Mouse (Mus musculus) forebrain, embryonic 12.5 days (tissue): ENCODE measurements around the gene Itgb3. TPM values are rescaled to one million over a fixed set of nuclear protein-coding genes. Genes with fewer than 3 reads are reported as not detected.

Experiments
- ATAC-seq: fragments of 200-750 bp; cut with Nextera tagmentation; 2 replicates; pipeline ENCODE4 v1.8.0; 2017; ENCODE audit warnings: moderate TSS enrichment; ENCODE audit not compliant: low FRiP score
- H3K27ac ChIP-seq: fragments of 300-500 bp; sonication (generic); 2 replicates; pipeline ENCODE4 v1.5.1; 2016; ENCODE audit warnings: mild to moderate bottlenecking
- H3K27me3 ChIP-seq: fragments of 300-500 bp; sonication (generic); 2 replicates; pipeline ENCODE4 v1.6.1; 2016; ENCODE audit warnings: mild to moderate bottlenecking
- H3K36me3 ChIP-seq: fragments of 300-500 bp; sonication (generic); replicated peaks from 2 replicates; pipeline ENCODE4 v1.6.1; 2016; ENCODE audit warnings: mild to moderate bottlenecking
- H3K4me1 ChIP-seq: fragments of 300-500 bp; sonication (generic); 2 replicates; pipeline ENCODE4 v1.6.1; 2016
- H3K4me2 ChIP-seq: fragments of 300-500 bp; sonication (generic); 2 replicates; pipeline ENCODE4 v1.6.1; 2016; ENCODE audit warnings: mild to moderate bottlenecking, moderate library complexity
- H3K4me3 ChIP-seq: fragments of 300-500 bp; sonication (generic); replicated peaks from 2 replicates; pipeline ENCODE4 v1.5.1; 2016; ENCODE audit warnings: mild to moderate bottlenecking
- H3K9ac ChIP-seq: fragments of 300-500 bp; sonication (generic); 2 replicates; pipeline ENCODE4 v1.6.1; 2016; ENCODE audit warnings: mild to moderate bottlenecking
- H3K9me3 ChIP-seq: fragments of 300-500 bp; sonication (generic); 2 replicates; pipeline ENCODE4 v1.6.1; 2016
- WGBS: fragments of 180-500 bp; shearing (Covaris S2); methylation state at CpG from one replicate; pipeline ENCODE4 v1.1.7; 2016; 5-methylcytosine and 5-hydroxymethylcytosine counted together
- polyA plus RNA-seq: library from polyadenylated mRNA; unstranded; fragments of >200 nt; fragmentation: Nextera tagmentation; extraction: Ambion mirVana; gene quantifications from 2 replicates; pipeline ENCODE4 v1.2.1, GENCODE M21; 2016

The Itgb3 gene
- polyA plus RNA-seq, 1 experiment from 2014 or later = 1.6 TPM

- WGBS = 48% methylated on average over 4 of the region's 4 CpGs
- no peak overlapping the region for H3K4me2 ChIP-seq
- H3K27me3 ChIP-seq = peaks cover 48% of the 10 kb centered on the region
- H3K27ac ChIP-seq = no peak overlapping the region
- no peak overlapping the region for H3K9ac ChIP-seq
- peaks cover 5% of the 10 kb centered on the region; the same call in 1 of the 2 replicates for H3K4me1 ChIP-seq
- ATAC-seq = no peak
- H3K4me3 ChIP-seq = no peak overlapping the region
- H3K9me3 ChIP-seq = no peaks in the 10 kb centered on the region
- H3K36me3 ChIP-seq = no peaks in the 10 kb centered on the region
Measured at GRCm38 (mm10) chr11:104611579-104612151, 3.9 kb downstream of the Itgb3 start.

GRCm38 (mm10) chr11:104613551-104613950 is 5.8 kb downstream of the Itgb3 start:
- ATAC-seq = no peak
- no peak overlapping the region for H3K4me3 ChIP-seq
- WGBS = 82% methylated on average over 10 of the region's 10 CpGs

GRCm38 (mm10) chr11:104614130-104614529 is 6.3 kb downstream of the Itgb3 start:
- H3K9ac ChIP-seq = no peak overlapping the region

More at GRCm38 (mm10) chr11:104613551-104613950, 5.8 kb downstream of the Itgb3 start:
- Histone ChIP-seq H3K9me3 (no peaks in the 10 kb centered on the region), H3K9ac (no peak overlapping the region), H3K36me3 (no peaks in the 10 kb centered on the region), H3K4me2 (no peak overlapping the region), H3K27ac (no peak overlapping the region), H3K4me1 (0 out of 2 replicates have a peak, but pooled peaks cover under 1% of the 10 kb centered on the region), H3K27me3 (peaks cover 31% of the 10 kb centered on the region)

GRCm38 (mm10) chr11:104616182-104616581 is 8.4 kb downstream of the Itgb3 start:
- H3K9ac ChIP-seq = no peak overlapping the region
- peaks cover 7% of the 10 kb centered on the region; the same call in 1 of the 2 replicates for H3K27me3 ChIP-seq
- peaks cover 13% of the 10 kb centered on the region for H3K4me1 ChIP-seq
- H3K4me3 ChIP-seq = no peak overlapping the region
- ATAC-seq = no peak
- 87% methylated on average over 5 of the region's 5 CpGs for WGBS
- H3K27ac ChIP-seq = no peak overlapping the region
- no peak overlapping the region for H3K4me2 ChIP-seq
- no peaks in the 10 kb centered on the region for H3K9me3 ChIP-seq
- H3K36me3 ChIP-seq = no peaks in the 10 kb centered on the region

More at GRCm38 (mm10) chr11:104614130-104614529, 6.3 kb downstream of the Itgb3 start:
- no peak overlapping the region for H3K4me3 ChIP-seq
- H3K36me3 ChIP-seq = no peaks in the 10 kb centered on the region
- no peak for ATAC-seq
- WGBS = 88% methylated on average over 2 of the region's 2 CpGs
- no peak overlapping the region for H3K27ac ChIP-seq
- H3K27me3 ChIP-seq = peaks cover 26% of the 10 kb centered on the region
- no peaks in the 10 kb centered on the region for H3K9me3 ChIP-seq
- no peak overlapping the region for H3K4me2 ChIP-seq
- H3K4me1 ChIP-seq = peaks cover 4% of the 10 kb centered on the region

GRCm38 (mm10) chr11:104618638-104619076 is 10.9 kb downstream of the Itgb3 start:
- WGBS = 74% methylated on average over 6 of the region's 6 CpGs
- H3K27ac ChIP-seq = no peak overlapping the region
- no peak for ATAC-seq

GRCm38 (mm10) chr11:104619084-104620022 is 11.6 kb downstream of the Itgb3 start:
- Histone ChIP-seq H3K4me1 (peaks cover 13% of the 10 kb centered on the region), H3K27me3 (no peaks in the 10 kb centered on the region), H3K36me3 (no peaks in the 10 kb centered on the region), H3K4me3 (no peak overlapping the region), H3K27ac (no peak overlapping the region), H3K9me3 (no peaks in the 10 kb centered on the region), H3K9ac (no peak overlapping the region), H3K4me2 (no peak overlapping the region)
- 39% methylated on average over 13 of the region's 13 CpGs for WGBS
- ATAC-seq = no peak

More at GRCm38 (mm10) chr11:104618638-104619076, 10.9 kb downstream of the Itgb3 start:
- H3K4me1 ChIP-seq = peaks cover 13% of the 10 kb centered on the region
- H3K27me3 ChIP-seq = no peaks in the 10 kb centered on the region
- H3K9ac ChIP-seq = no peak overlapping the region
- H3K4me3 ChIP-seq = no peak overlapping the region
- no peaks in the 10 kb centered on the region for H3K36me3 ChIP-seq
- H3K4me2 ChIP-seq = no peak overlapping the region
- H3K9me3 ChIP-seq = no peaks in the 10 kb centered on the region

- 53% methylated on average over 10 of the region's 12 CpGs for WGBS
- H3K4me2 ChIP-seq = no peak overlapping the region
- H3K4me1 ChIP-seq = peaks cover 22% of the 10 kb centered on the region
- H3K27ac ChIP-seq = no peak overlapping the region
- H3K9me3 ChIP-seq = no peaks in the 10 kb centered on the region
- no peak overlapping the region for H3K4me3 ChIP-seq
- no peaks in the 10 kb centered on the region for H3K27me3 ChIP-seq
- no peak overlapping the region for H3K9ac ChIP-seq
- H3K36me3 ChIP-seq = no peaks in the 10 kb centered on the region
- ATAC-seq = no peak
Measured at GRCm38 (mm10) chr11:104622040-104622962, 14.5 kb downstream of the Itgb3 start.

GRCm38 (mm10) chr11:104624791-104625391 is 17.1 kb downstream of the Itgb3 start:
- H3K4me2 ChIP-seq = no peak overlapping the region
- no peaks in the 10 kb centered on the region for H3K27me3 ChIP-seq
- H3K27ac ChIP-seq = no peak overlapping the region
- no peaks in the 10 kb centered on the region for H3K9me3 ChIP-seq
- no peaks in the 10 kb centered on the region for H3K36me3 ChIP-seq
- H3K4me3 ChIP-seq = no peak overlapping the region
- WGBS = 49% methylated on average over 6 of the region's 6 CpGs
- no peak overlapping the region for H3K9ac ChIP-seq
- H3K4me1 ChIP-seq = peaks cover 11% of the 10 kb centered on the region
- ATAC-seq = no peak

- Histone ChIP-seq H3K4me1 (peaks cover 9% of the 10 kb centered on the region; the same call in 1 of the 2 replicates), H3K27me3 (no peaks in the 10 kb centered on the region), H3K36me3 (no peaks in the 10 kb centered on the region), H3K4me3 (no peak overlapping the region), H3K4me2 (no peak overlapping the region), H3K9ac (no peak overlapping the region), H3K9me3 (no peaks in the 10 kb centered on the region), H3K27ac (no peak overlapping the region)
- 48% methylated on average over 12 of the region's 12 CpGs for WGBS
- no peak for ATAC-seq
Measured at GRCm38 (mm10) chr11:104625453-104626402, 17.9 kb downstream of the Itgb3 start.

- Histone ChIP-seq H3K27me3 (no peaks in the 10 kb centered on the region), H3K4me1 (peaks cover 9% of the 10 kb centered on the region; the same call in 1 of the 2 replicates), H3K4me2 (no peak overlapping the region), H3K4me3 (no peak overlapping the region), H3K9ac (no peak overlapping the region), H3K27ac (no peak overlapping the region), H3K36me3 (no peaks in the 10 kb centered on the region), H3K9me3 (no peaks in the 10 kb centered on the region)
- no peak for ATAC-seq
Measured at GRCm38 (mm10) chr11:104626635-104627034, 18.8 kb downstream of the Itgb3 start.
